Mouse (Mus musculus): ENCODE measurements around the gene Nup214. TPM values are rescaled to one million over a fixed set of nuclear protein-coding genes. Genes with fewer than 3 reads are reported as not detected.
A peak's percentile ranks its signal among the peaks of the same experiment; 100 is the strongest.

Gene Nup214
- polyA plus RNA-seq, 1 experiment from 2014 or later: 40.5 TPM

DNA sequence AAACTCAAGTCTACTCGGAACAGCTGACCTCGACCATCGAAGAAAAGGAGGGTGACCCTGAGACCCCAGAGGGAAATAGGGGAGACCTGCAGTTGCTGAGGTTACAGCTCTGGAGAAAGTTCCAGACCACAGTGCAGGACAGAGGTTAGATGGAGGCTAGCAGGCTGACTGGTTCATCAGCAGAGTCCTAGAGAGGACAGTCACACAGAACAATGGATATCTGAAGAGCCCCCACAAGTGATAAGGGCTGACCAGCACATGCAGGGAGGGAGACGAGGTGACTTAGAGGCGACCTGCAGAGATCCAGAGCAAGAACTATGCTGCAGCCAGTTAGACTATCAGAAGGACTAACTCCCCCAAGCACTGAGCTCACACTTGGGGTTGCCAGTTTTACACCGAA, 85.4 kb downstream of the Nup214 start:
- peaks cover 75% of the 10 kb centered on the region for H3K4me1 ChIP-seq (replicated peaks)
- ATAC-seq (ENCODE audit: insufficient read depth): no peak
- no peaks in the 10 kb centered on the region for H3K27me3 ChIP-seq
- no peak overlapping the region for H3K27ac ChIP-seq (replicated peaks)
- H3K4me3 ChIP-seq (replicated peaks): no peak overlapping the region
- no peaks in the 10 kb centered on the region for H3K9me3 ChIP-seq (replicated peaks)
- no peak overlapping the region for H3K9ac ChIP-seq
- WGBS (ENCODE audit: insufficient replicate concordance): 59% methylated on average over 6 of the region's 6 CpGs
- H3K36me3 ChIP-seq (replicated peaks): peaks cover 9% of the 10 kb centered on the region
- H3K4me2 ChIP-seq: no peak overlapping the region

GRCm38 (mm10) chr2:32060228-32060805, 86.1 kb downstream of the Nup214 start:
- ATAC-seq (ENCODE audit: insufficient read depth): no peak
- Histone ChIP-seq H3K27ac (replicated peaks) (peak overlapping the region; percentile 74), H3K27me3 (no peaks in the 10 kb centered on the region), H3K4me2 (no peak overlapping the region), H3K36me3 (replicated peaks) (peaks cover 16% of the 10 kb centered on the region), H3K9me3 (replicated peaks) (no peaks in the 10 kb centered on the region), H3K9ac (no peak overlapping the region), H3K4me3 (replicated peaks) (no peak overlapping the region), H3K4me1 (replicated peaks) (peaks cover 79% of the 10 kb centered on the region)
- WGBS (ENCODE audit: insufficient replicate concordance): 64% methylated on average over 6 of the region's 6 CpGs

GRCm38 (mm10) chr2:32061189-32061588, 87.0 kb downstream of the Nup214 start:
- H3K27ac ChIP-seq (replicated peaks): peak overlapping the region; percentile 74
- 0 out of 2 replicates have a peak overlapping the region, but pooled peaks have one; percentile 21 for H3K9ac ChIP-seq
- peaks cover 24% of the 10 kb centered on the region for H3K36me3 ChIP-seq (replicated peaks)
- H3K4me2 ChIP-seq: peak overlapping the region; percentile 42
- H3K27me3 ChIP-seq: no peaks in the 10 kb centered on the region
- H3K4me3 ChIP-seq (replicated peaks): no peak overlapping the region
- ATAC-seq (ENCODE audit: insufficient read depth): peak; percentile 73
- 10% methylated on average over 2 of the region's 2 CpGs for whole genome bisulfite sequencing (ENCODE audit: insufficient replicate concordance)
- H3K9me3 ChIP-seq (replicated peaks): no peaks in the 10 kb centered on the region
- H3K4me1 ChIP-seq (replicated peaks): peaks cover 87% of the 10 kb centered on the region

GRCm38 (mm10) chr2:32061722-32062505, 87.7 kb downstream of the Nup214 start:
- Histone ChIP-seq H3K4me1 (replicated peaks) (peaks cover 83% of the 10 kb centered on the region), H3K4me3 (replicated peaks) (no peak overlapping the region), H3K36me3 (replicated peaks) (peaks cover 31% of the 10 kb centered on the region), H3K9ac (0 out of 2 replicates have a peak overlapping the region, but pooled peaks have one; percentile 21), H3K9me3 (replicated peaks) (no peaks in the 10 kb centered on the region), H3K27ac (replicated peaks) (peak overlapping the region; percentile 74), H3K4me2 (peak overlapping the region; percentile 42), H3K27me3 (no peaks in the 10 kb centered on the region)
- ATAC-seq (ENCODE audit: insufficient read depth): peak; percentile 81
- WGBS (ENCODE audit: insufficient replicate concordance): 24% methylated on average over 12 of the region's 12 CpGs

GRCm38 (mm10) chr2:32062626-32063410, 88.6 kb downstream of the Nup214 start:
- 54% methylated on average over 15 of the region's 15 CpGs for WGBS (ENCODE audit: insufficient replicate concordance)
- Histone ChIP-seq H3K27ac (replicated peaks) (peak overlapping the region; percentile 74), H3K36me3 (replicated peaks) (peaks cover 40% of the 10 kb centered on the region), H3K4me1 (replicated peaks) (peaks cover 74% of the 10 kb centered on the region), H3K9ac (no peak overlapping the region), H3K9me3 (replicated peaks) (no peaks in the 10 kb centered on the region), H3K4me2 (peak overlapping the region; percentile 42; the same call in 1 of the 2 replicates), H3K27me3 (no peaks in the 10 kb centered on the region), H3K4me3 (replicated peaks) (no peak overlapping the region)
- ATAC-seq (ENCODE audit: insufficient read depth): no peak

- Histone ChIP-seq H3K9ac (no peak overlapping the region), H3K4me3 (replicated peaks) (no peak overlapping the region), H3K27ac (replicated peaks) (peak overlapping the region; percentile 74), H3K4me2 (no peak overlapping the region), H3K36me3 (replicated peaks) (peaks cover 48% of the 10 kb centered on the region), H3K9me3 (replicated peaks) (no peaks in the 10 kb centered on the region), H3K4me1 (replicated peaks) (peaks cover 69% of the 10 kb centered on the region), H3K27me3 (no peaks in the 10 kb centered on the region)
- WGBS (ENCODE audit: insufficient replicate concordance): 52% methylated on average over 7 of the region's 7 CpGs
- ATAC-seq (ENCODE audit: insufficient read depth): no peak
Observed at GRCm38 (mm10) chr2:32063451-32064151, 89.4 kb downstream of the Nup214 start.

- no peak overlapping the region for H3K9ac ChIP-seq
- peaks cover 61% of the 10 kb centered on the region for H3K36me3 ChIP-seq (replicated peaks)
- H3K27me3 ChIP-seq: no peaks in the 10 kb centered on the region
- H3K4me2 ChIP-seq: no peak overlapping the region
- ATAC-seq (ENCODE audit: insufficient read depth): no peak
- H3K4me3 ChIP-seq (replicated peaks): no peak overlapping the region
- H3K27ac ChIP-seq (replicated peaks): 0 out of 2 replicates have a peak overlapping the region, but pooled peaks have one; percentile 6
- H3K9me3 ChIP-seq (replicated peaks): no peaks in the 10 kb centered on the region
- peaks cover 61% of the 10 kb centered on the region for H3K4me1 ChIP-seq (replicated peaks)
- WGBS (ENCODE audit: insufficient replicate concordance): 49% methylated on average over 13 of the region's 13 CpGs
Observed at GRCm38 (mm10) chr2:32064913-32065312, 90.7 kb downstream of the Nup214 start.

DNA sequence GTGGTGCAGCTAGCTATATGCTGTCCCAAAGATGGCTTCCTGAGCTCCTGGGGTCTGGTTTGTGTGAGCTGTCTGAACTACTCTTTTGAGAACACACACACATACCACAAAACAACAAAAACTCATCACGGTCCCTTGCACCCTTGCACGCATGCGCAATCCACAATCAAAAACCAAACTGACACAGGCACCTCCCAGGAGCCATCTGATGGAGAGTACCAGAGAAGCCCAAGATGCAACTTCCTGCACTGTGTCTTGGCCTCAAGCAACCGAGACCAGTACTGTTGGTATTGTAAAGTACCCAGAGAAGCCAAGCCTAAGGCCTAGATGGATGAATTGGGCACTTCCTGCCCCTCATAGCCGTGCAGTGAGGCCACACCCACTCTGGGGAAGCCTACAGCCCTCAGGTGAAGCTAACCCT, 91.1 kb downstream of the Nup214 start:
- H3K9ac ChIP-seq: no peak overlapping the region
- H3K4me3 ChIP-seq (replicated peaks): no peak overlapping the region
- peaks cover 58% of the 10 kb centered on the region for H3K4me1 ChIP-seq (replicated peaks)
- WGBS (ENCODE audit: insufficient replicate concordance): 68% methylated on average over 5 of the region's 5 CpGs
- no peaks in the 10 kb centered on the region for H3K9me3 ChIP-seq (replicated peaks)
- no peak overlapping the region for H3K27ac ChIP-seq (replicated peaks)
- no peaks in the 10 kb centered on the region for H3K27me3 ChIP-seq
- H3K4me2 ChIP-seq: no peak overlapping the region
- ATAC-seq (ENCODE audit: insufficient read depth): no peak
- H3K36me3 ChIP-seq (replicated peaks): peaks cover 62% of the 10 kb centered on the region

GRCm38 (mm10) chr2:32066005-32066404, 91.8 kb downstream of the Nup214 start:
- WGBS (ENCODE audit: insufficient replicate concordance): 83% methylated on average over 4 of the region's 4 CpGs

DNA sequence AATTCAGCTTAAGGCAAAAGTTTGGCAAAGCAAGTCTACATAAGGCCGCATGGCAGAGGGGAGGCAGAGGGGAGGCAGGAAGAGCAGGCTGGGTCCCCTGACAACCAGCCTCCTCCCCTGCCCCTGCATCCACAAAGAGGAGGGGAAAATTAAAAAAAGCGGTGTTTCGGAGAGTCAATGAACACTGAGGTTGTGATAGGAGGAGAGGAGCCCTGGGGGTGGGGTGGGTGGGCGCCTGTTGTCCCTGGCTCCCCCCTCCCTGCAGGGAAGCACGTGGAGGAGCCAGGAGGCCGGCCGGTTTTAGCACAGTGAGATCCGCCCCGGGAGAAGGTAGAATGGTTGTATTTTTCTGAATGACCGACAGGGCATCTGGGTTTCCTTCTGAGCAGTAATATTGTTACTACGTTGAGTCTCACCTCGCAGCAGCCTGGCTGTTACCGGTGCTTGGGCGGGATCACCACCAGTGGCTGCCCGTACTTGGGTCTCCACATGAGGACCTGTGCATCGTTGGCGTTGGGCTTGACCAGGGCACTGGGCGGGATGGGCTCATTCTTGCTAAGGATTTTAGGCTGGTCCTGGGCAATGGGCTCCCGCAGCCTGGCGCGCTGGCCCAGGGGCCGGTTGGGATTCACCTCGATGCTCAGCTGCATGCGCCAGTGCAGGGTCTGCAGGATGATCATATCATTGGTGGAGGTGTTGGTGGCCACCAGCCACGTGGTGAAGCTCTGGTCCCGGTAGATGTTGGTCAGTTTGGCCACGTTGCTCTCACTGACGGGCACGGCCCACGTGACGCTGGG, 94.8 kb downstream of the Nup214 start:
- no peak for ATAC-seq (ENCODE audit: insufficient read depth)
- no peaks in the 10 kb centered on the region for H3K9me3 ChIP-seq (replicated peaks)
- H3K27ac ChIP-seq (replicated peaks): no peak overlapping the region
- H3K4me3 ChIP-seq (replicated peaks): no peak overlapping the region
- no peak overlapping the region for H3K9ac ChIP-seq
- peaks cover 29% of the 10 kb centered on the region for H3K4me1 ChIP-seq (replicated peaks)
- 82% methylated on average over 31 of the region's 31 CpGs for WGBS (ENCODE audit: insufficient replicate concordance)
- no peaks in the 10 kb centered on the region for H3K27me3 ChIP-seq
- H3K36me3 ChIP-seq (replicated peaks): peaks cover 87% of the 10 kb centered on the region
- H3K4me2 ChIP-seq: no peak overlapping the region

More at GRCm38 (mm10) chr2:32066005-32066404, 91.8 kb downstream of the Nup214 start:
- H3K4me3 ChIP-seq (replicated peaks): no peak overlapping the region
- H3K4me1 ChIP-seq (replicated peaks): peaks cover 52% of the 10 kb centered on the region
- H3K9me3 ChIP-seq (replicated peaks): no peaks in the 10 kb centered on the region
- H3K27ac ChIP-seq (replicated peaks): no peak overlapping the region
- no peak for ATAC-seq (ENCODE audit: insufficient read depth)
- peaks cover 66% of the 10 kb centered on the region for H3K36me3 ChIP-seq (replicated peaks)
- H3K27me3 ChIP-seq: no peaks in the 10 kb centered on the region
- H3K4me2 ChIP-seq: no peak overlapping the region
- no peak overlapping the region for H3K9ac ChIP-seq
